Mouse (Mus musculus) hindbrain, embryonic 14.5 days (tissue): ENCODE measurements around the gene Glod4. TPM values are rescaled to one million over a fixed set of nuclear protein-coding genes. Genes with fewer than 3 reads are reported as not detected.

Source experiments
- ATAC-seq: fragments of 200-750 bp; cut with Nextera tagmentation; 2 replicates; pipeline ENCODE4 v1.8.0; 2017; ENCODE audit warnings: moderate number of reproducible peaks, mild to moderate bottlenecking, moderate TSS enrichment, moderate library complexity; ENCODE audit not compliant: low FRiP score
- DNase-seq: peaks from one replicate; pipeline ENCODE4 v3.0.0-alpha.2; 2015; ENCODE audit warnings: low spot score
- H3K27ac ChIP-seq: fragments of 300-500 bp; sonication (generic); 2 replicates; pipeline ENCODE4 v1.5.1; 2014; ENCODE audit warnings: mild to moderate bottlenecking, moderate library complexity
- H3K27me3 ChIP-seq: fragments of 300-500 bp; sonication (generic); 2 replicates; pipeline ENCODE4 v1.6.1; 2014; ENCODE audit warnings: mild to moderate bottlenecking, low read length, mixed read lengths; ENCODE audit not compliant: control insufficient read depth, insufficient read depth
- H3K36me3 ChIP-seq: fragments of 300-500 bp; sonication (generic); replicated peaks from 2 replicates; pipeline ENCODE4 v1.6.1; 2014; ENCODE audit not compliant: control insufficient read depth, insufficient read depth
- H3K4me1 ChIP-seq: fragments of 300-500 bp; sonication (generic); replicated peaks from 2 replicates; pipeline ENCODE4 v1.6.1; 2014; ENCODE audit warnings: antibody characterized with exemption, low read length, mixed read lengths; ENCODE audit not compliant: control insufficient read depth, insufficient read depth
- H3K4me2 ChIP-seq: fragments of 300-500 bp; sonication (generic); replicated peaks from 2 replicates; pipeline ENCODE4 v1.6.1; 2014; ENCODE audit warnings: mild to moderate bottlenecking, moderate library complexity
- H3K4me3 ChIP-seq: fragments of 300-500 bp; sonication (generic); replicated peaks from 2 replicates; pipeline ENCODE4 v1.5.1; 2014; ENCODE audit warnings: mild to moderate bottlenecking, low read length
- H3K9ac ChIP-seq: fragments of 300-500 bp; sonication (generic); 2 replicates; pipeline ENCODE4 v1.6.1; 2014
- H3K9me3 ChIP-seq: fragments of 300-500 bp; sonication (generic); 2 replicates; pipeline ENCODE4 v1.6.1; 2016; ENCODE audit warnings: low read length; ENCODE audit not compliant: control insufficient read depth
- WGBS: fragments of 180-500 bp; shearing (Covaris S2); extraction: QIAGEN DNeasy Blood & Tissue Kit; methylation state at CpG from one replicate; pipeline ENCODE4 v1.1.7; 2014; 5-methylcytosine and 5-hydroxymethylcytosine counted together
- polyA plus RNA-seq: library from polyadenylated mRNA; unstranded; fragments of >200 nt; fragmentation: Nextera tagmentation; extraction: Ambion mirVana; gene quantifications from 2 replicates; pipeline ENCODE4 v1.2.1, GENCODE M21; 2014

Gene Glod4
- polyA plus RNA-seq, 1 experiment from 2014 or later: 127 TPM

DNA sequence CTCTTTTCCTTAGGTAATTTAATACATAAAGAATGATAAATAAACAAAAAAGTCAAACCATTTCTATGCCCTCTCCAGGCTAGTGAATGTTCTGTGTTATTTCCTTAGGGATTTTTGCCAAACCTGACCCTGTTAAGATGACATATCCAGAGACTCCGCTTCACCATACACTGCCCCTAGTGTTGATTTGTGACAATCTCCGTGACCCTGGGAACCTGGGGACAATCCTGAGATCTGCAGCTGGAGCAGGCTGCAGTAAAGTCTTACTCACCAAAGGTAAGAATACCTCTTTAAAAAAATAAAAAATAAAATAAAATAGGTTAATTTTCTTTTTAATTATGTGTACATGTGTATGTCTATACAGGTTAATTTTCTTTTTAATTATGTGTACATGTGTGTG lies 3.7 kb upstream of the Glod4 start:
- WGBS: 48% methylated on average over 2 of the region's 2 CpGs
- Histone ChIP-seq H3K27me3 (no peaks in the 10 kb centered on the region), H3K27ac (no peak overlapping the region), H3K4me3 (no peak overlapping the region), H3K9ac (no peak overlapping the region), H3K4me2 (no peak overlapping the region), H3K36me3 (peaks cover 33% of the 10 kb centered on the region), H3K9me3 (no peaks in the 10 kb centered on the region), H3K4me1 (peaks cover 14% of the 10 kb centered on the region)
- no peak for ATAC-seq
- DNase-seq: no peak

- no peak overlapping the region for H3K9ac ChIP-seq
- no peak for DNase-seq
- no peak overlapping the region for H3K4me3 ChIP-seq
- H3K27ac ChIP-seq: no peak overlapping the region
- no peaks in the 10 kb centered on the region for H3K9me3 ChIP-seq
- H3K4me2 ChIP-seq: no peak overlapping the region
- no peak for ATAC-seq
- H3K4me1 ChIP-seq: peaks cover 18% of the 10 kb centered on the region
- peaks cover 29% of the 10 kb centered on the region for H3K36me3 ChIP-seq
- no peaks in the 10 kb centered on the region for H3K27me3 ChIP-seq
These were observed 2.9 kb upstream of the Glod4 start for GRCm38 (mm10) chr11:76246439-76246838.

GRCm38 (mm10) chr11:76243811-76244546 lies 454 bp upstream of the Glod4 start:
- no peaks in the 10 kb centered on the region for H3K9me3 ChIP-seq
- 0 out of 2 replicates have a peak, but pooled peaks have one; percentile 32 for ATAC-seq
- WGBS: 4% methylated on average over 34 of the region's 34 CpGs

DNA sequence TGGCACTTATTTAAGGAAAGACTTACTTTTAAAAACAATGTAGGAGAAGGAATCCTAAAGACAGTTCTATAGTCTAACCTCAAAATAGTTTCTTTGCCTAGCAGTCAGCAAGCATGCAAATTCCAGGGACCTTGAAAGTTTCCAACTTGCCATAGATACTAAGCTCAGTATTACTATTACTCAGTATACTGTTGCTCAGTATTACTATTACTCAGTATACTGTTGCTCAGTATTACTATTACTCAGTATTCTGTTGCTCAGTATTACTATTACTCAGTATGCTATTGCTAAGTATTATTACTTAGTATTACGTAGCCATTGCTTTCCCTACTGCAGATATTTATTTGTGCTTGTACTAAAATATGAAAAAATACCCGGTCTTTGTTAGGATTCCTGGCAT lies 3.8 kb downstream of the Glod4 start:
- Histone ChIP-seq H3K27me3 (no peaks in the 10 kb centered on the region), H3K36me3 (peaks cover 49% of the 10 kb centered on the region), H3K4me3 (no peak overlapping the region), H3K9me3 (no peaks in the 10 kb centered on the region), H3K4me1 (peaks cover 18% of the 10 kb centered on the region), H3K27ac (no peak overlapping the region), H3K9ac (no peak overlapping the region), H3K4me2 (no peak overlapping the region)
- DNase-seq (no peak), ATAC-seq (no peak)
- WGBS: 98% methylated on average over 2 of the region's 2 CpGs

More at GRCm38 (mm10) chr11:76243811-76244546, 454 bp upstream of the Glod4 start:
- Histone ChIP-seq H3K4me2 (peak overlapping the region; percentile 81), H3K36me3 (peaks cover 23% of the 10 kb centered on the region), H3K4me1 (peaks cover 18% of the 10 kb centered on the region), H3K27ac (peak overlapping the region; percentile 87; the same call in 1 of the 2 replicates), H3K9ac (peak overlapping the region; percentile 92), H3K27me3 (no peaks in the 10 kb centered on the region), H3K4me3 (peak overlapping the region; percentile 92)
- no peak for DNase-seq

GRCm38 (mm10) chr11:76236136-76236535 lies 7.4 kb downstream of the Glod4 start:
- Histone ChIP-seq H3K36me3 (peaks cover 82% of the 10 kb centered on the region), H3K9me3 (no peaks in the 10 kb centered on the region), H3K27me3 (no peaks in the 10 kb centered on the region), H3K4me1 (no peaks in the 10 kb centered on the region), H3K27ac (no peak overlapping the region), H3K9ac (no peak overlapping the region), H3K4me2 (no peak overlapping the region), H3K4me3 (no peak overlapping the region)
- WGBS: 95% methylated on average over 3 of the region's 3 CpGs
- ATAC-seq: no peak
- no peak for DNase-seq

- ATAC-seq: no peak
- H3K4me3 ChIP-seq: no peak overlapping the region
- H3K36me3 ChIP-seq: peaks cover 81% of the 10 kb centered on the region
- no peak overlapping the region for H3K9ac ChIP-seq
- H3K9me3 ChIP-seq: no peaks in the 10 kb centered on the region
- no peaks in the 10 kb centered on the region for H3K27me3 ChIP-seq
- no peak overlapping the region for H3K4me2 ChIP-seq
- H3K4me1 ChIP-seq: no peaks in the 10 kb centered on the region
- no peak for DNase-seq
- no peak overlapping the region for H3K27ac ChIP-seq
These were observed 18.5 kb downstream of the Glod4 start for GRCm38 (mm10) chr11:76225051-76225450.

- 91% methylated on average over 5 of the region's 5 CpGs for WGBS
- no peaks in the 10 kb centered on the region for H3K9me3 ChIP-seq
- no peak overlapping the region for H3K4me2 ChIP-seq
These were observed 18.9 kb downstream of the Glod4 start for GRCm38 (mm10) chr11:76224631-76225030.

GRCm38 (mm10) chr11:76217390-76217800 lies 26.1 kb downstream of the Glod4 start, which contains the start of the genes Dbil5 and Gemin4:
Gene Dbil5, plus strand, starts transcription at chr11:76217608.
Gene Gemin4, minus strand, starts transcription at chr11:76217664.
- Histone ChIP-seq H3K36me3 (peaks cover 48% of the 10 kb centered on the region), H3K9ac (peak within 1 kb of the TSS; percentile 95), H3K27ac (peak within 1 kb of the TSS; percentile 93), H3K9me3 (no peaks in the 10 kb centered on the region), H3K4me1 (no peaks in the 10 kb centered on the region), H3K27me3 (no peaks in the 10 kb centered on the region), H3K4me2 (peak within 1 kb of the TSS; percentile 90), H3K4me3 (peak within 1 kb of the TSS; percentile 67)
- ATAC-seq (peak; percentile 97), DNase-seq (peak; percentile 98)
- WGBS: 2% methylated on average over 30 of the region's 35 CpGs

More at GRCm38 (mm10) chr11:76224631-76225030, 18.9 kb downstream of the Glod4 start:
- Histone ChIP-seq H3K36me3 (peaks cover 81% of the 10 kb centered on the region), H3K4me1 (no peaks in the 10 kb centered on the region), H3K4me3 (no peak overlapping the region), H3K27me3 (no peaks in the 10 kb centered on the region), H3K27ac (no peak overlapping the region), H3K9ac (no peak overlapping the region)
- DNase-seq: no peak
- ATAC-seq: no peak

GRCm38 (mm10) chr11:76216681-76217389 lies 26.7 kb downstream of the Glod4 start:
- peak overlapping the region; percentile 67 for H3K4me3 ChIP-seq
- H3K4me2 ChIP-seq: peak overlapping the region; percentile 90
- H3K27me3 ChIP-seq: no peaks in the 10 kb centered on the region
- ATAC-seq: peak; percentile 18; the same call in 1 of the 2 replicates
- peak overlapping the region; percentile 93 for H3K27ac ChIP-seq
- peaks cover 48% of the 10 kb centered on the region for H3K36me3 ChIP-seq
- DNase-seq: peak; percentile 59
- 3% methylated on average over 33 of the region's 33 CpGs for WGBS
- H3K9ac ChIP-seq: peak overlapping the region; percentile 95
- no peaks in the 10 kb centered on the region for H3K9me3 ChIP-seq
- H3K4me1 ChIP-seq: no peaks in the 10 kb centered on the region
